Mouse (Mus musculus) layer of hippocampus, adult 18-20 months (tissue): ENCODE measurements around the gene Hoga1. TPM values are rescaled to one million over a fixed set of nuclear protein-coding genes. Genes with fewer than 3 reads are reported as not detected.

Source experiments
- DNase-seq, 2 experiments: peaks; one replicate each; pipeline ENCODE4 v3.0.0; 2022; ENCODE audit warnings: low spot score in 2 of 2
- long read RNA-seq: library from polyadenylated mRNA; stranded (forward); transcript quantifications from one replicate; pipeline ENCODE4 v2.0.0, GENCODE M21; 2021
- total RNA-seq, 2 experiments: library from RNA; stranded (reverse); gene quantifications; 2 replicates each; pipeline ENCODE4 v1.2.3; 2021

Gene Hoga1
- total RNA-seq: 1 to 10 TPM; 8.7 to 9.4 TPM
- long read RNA-seq: 0 reads

DNA sequence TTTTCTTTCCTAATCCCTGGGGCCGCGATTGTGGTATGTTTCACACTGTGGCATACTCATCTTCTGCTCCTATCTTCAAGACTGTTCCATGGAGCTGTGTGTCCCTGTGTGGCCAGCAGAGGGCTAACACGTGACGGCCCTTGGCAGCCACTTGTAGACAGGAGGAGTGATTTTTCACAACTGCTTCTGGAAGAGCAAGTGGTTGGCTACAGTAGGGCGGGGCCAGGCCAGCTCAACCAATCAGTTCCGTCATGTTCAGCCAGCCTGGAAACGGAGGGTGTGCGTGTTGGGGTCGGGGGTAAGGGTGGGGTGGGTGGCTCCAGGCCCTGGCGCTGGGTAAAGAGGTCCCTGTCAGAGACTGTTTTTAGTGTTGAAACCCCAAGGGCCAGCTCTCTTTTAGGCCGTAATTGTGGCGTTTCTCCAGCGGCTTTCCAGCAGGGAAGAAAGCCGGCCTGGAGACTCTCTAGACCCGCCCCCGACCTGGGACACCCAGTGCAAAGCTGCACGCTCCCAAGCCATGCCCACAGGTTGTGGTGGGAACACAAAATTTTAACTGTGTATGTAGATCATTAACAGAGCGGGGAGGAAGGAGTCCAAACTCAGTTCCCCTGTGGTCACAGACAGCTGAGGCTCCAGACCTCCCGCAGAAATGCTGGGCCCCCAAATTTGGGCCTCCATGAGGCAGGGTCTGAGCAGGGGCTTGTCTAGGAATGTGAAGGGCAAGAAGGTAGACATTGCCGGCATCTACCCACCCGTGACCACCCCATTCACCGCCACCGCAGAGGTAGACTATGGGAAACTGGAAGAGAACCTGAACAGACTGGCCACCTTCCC, at the start of gene Hoga1:
Hoga1 (plus strand) TSS at position 342 of the 834 bp plus-strand sequence.
- DNase-seq: peak; percentile 25 to 65

DNA sequence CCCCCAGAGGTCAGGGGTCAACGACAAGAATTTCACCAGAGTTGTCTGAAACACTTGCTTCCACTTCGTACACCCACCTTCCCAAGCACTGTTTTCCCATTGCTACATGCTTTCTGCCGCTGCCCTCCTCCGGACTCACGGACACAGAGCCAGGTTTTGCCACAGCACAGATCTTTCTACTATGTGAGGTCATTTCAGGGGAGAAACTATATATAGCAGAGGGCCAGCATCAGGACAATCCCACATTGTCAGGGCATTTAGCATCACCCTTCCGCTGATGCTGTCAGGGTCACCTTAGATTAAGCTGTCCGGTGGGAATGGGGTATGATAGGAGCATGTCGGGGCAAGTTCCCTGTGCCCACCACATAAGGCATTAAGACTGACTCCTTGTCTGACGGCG, 48.3 kb upstream of the Hoga1 start:
- no peak for DNase-seq

DNA sequence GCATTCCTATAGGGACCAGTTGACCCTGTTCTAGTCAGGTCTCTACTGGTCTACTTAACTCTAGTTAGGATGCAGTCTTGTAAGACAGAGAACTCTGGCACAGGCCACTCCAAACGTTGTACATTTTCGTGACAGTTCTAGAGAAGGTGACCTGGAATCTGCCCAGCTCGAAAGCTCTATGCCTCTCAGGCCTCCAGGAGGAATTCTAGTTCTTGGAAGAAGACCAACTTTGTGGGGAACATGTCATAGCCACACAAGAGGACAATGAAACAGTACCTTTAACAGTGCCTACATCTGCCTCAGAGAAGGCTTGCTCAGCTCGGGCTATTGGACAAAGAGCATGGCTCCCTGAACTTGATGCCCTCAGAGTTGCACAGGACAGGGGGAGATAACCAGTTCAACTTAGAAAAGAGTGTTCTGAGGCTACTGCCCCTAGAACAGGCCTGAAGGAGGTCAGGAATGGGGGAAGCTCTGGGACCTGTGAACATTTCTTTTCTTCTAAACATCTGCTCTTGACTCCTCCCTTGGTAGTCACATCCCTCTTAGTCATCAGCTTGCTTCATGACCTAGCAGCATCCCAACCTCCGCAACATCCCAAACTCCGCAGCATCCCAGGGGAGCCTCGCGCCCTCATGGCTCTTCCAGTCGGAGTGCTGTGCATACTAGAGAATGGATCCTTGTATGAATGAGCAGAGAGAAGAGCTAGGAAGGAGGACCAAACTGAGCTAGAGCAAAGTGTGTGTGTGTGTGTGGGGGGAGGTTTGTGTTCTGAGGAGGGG, 46.5 kb upstream of the Hoga1 start:
- no peak for DNase-seq

DNA sequence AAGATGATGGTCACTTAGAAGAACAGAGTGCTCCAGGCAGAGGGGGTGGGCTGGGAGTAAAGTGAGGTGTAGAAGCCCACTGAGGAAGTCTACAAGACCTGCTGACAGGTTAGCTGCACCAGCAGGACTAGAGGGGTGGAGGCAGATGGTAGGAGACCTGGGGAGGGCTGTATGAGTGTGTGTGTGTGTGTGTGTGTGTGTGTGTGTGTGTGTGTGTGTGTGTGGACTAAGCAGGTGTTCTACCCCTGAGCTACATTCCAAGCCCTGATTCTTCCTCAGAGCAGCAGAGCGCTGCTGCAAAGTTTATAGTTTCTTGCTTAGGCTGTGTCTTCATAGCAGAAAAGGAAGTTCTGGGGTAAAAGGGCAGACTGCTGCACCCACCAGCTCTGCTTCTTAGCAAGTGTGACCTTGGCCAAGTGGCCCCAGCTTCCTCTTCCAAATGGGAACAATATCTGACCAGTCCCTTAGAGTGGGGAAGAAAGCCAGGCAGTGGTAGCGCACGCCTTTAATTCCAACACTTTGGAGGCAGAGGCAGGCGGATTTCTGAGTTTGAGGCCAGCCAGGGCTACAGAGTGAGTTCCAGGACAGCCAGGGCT, 45.6 kb upstream of the Hoga1 start:
- no peak for DNase-seq

DNA sequence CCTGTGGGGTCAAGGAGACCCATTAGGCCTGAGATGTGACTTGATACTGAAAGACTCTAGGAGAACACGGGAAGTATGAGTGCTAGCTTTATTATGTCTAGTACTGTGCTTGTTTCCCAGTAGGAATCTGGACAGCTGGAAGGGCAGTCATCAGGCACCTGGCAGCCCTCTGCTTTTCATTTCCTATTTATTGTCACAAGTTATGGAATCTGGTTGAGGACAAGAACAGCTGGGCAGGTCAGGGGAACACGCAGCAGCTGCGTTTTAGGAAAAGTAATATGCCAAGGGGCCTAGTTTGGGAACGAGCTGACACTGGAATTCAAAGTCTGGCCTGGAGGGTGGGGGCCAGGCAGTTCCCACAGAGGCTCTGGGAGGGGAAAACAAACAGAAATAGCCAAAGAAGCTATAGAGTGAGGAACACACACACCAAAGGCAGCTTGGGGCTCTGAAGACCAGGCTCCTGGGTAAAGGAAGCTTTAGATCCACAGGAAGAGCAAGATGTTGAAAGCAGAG, 44.9 kb upstream of the Hoga1 start:
- no peak for DNase-seq

DNA sequence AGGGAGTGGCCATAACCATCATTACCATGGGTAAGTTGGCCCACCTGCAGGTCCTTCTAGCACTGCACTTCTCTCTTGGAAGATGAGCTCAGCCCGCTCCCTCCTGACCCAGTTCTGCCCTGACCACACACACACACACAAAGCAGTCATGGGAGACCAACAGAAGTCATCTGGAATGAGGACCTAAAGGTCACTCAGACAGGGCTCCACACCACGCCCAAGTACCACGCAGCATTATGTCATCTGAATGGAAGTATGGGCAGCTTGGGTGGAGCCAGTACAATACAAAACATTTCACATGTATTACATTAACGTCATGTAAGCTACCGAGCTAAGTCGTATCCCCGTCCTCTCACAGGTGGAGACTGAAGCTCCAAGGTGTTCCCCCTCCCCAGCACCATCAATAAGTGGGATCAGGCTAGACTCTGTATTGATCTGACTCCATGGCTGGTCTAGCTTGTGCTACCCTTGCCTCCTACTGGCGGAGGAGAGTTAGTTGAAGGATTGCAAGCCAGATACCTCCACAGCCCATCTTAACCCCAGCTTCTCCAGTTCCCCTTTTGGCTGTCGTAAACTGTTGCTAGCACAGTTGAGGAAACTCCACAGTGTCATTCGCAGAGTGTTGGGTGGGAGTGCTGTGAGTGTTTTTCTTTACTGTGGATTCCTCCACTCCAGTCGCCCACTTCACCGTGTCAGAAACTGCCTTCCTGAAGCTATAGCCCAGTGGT, 44.0 kb upstream of the Hoga1 start:
- no peak for DNase-seq

DNA sequence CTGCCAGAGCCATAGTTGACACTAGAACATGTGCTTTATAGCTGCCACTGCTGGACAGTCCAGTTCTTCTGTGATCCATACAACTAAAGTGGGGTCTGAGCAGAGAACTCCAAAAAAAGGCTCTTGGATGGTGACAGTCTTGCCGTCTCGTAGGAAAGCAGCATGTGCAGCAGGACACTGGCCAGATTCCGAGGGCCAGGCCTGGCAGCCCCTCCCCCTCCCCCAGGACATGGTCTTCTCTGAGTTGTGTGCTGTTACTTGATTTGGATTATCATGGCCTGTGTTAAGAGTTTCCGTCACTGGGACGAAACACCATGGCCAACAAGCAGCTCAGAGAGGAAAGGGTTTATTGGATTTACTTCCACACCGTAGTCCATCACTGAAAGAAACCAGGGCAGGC, 41.2 kb upstream of the Hoga1 start:
- no peak for DNase-seq

DNA sequence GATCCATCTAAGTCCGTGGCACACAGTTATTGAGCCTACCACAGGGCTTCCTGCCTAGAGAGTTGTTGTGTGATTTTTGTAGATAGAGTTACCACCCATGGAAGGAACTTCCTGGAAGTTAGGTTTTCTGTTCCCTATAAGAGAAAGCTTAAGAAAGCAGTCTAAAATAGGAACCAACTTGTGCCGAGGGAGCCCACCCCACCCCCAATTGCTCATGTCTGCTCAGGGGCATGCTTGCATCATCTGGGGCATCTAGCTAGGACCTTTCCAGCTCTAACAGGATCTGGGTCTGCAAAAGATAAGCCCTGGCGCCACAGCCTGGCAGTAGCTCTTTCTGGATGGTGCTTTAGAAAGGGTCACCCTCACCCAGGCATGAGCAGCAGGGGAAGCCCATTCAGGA, 39.8 kb upstream of the Hoga1 start:
- DNase-seq: no peak

DNA sequence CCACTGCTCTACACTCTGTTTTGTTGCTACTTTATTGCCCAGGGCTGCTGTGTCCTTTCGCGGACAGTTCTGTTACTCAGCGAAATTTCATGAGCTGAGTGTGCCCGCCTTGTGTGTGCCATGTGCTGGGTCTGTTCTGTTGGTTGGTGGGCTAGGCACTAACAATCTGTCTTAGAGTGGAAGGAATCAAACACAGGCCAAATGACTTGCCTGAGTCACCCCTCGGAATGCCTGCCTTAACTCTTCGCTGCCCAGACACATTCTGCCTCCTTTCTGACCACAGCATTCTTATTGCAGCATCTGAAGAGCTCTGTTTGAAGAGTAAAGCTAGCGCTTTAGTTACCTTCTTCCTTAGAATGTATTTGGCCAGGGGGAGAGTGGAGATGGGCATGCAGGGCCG, 38.8 kb upstream of the Hoga1 start:
- no peak for DNase-seq

DNA sequence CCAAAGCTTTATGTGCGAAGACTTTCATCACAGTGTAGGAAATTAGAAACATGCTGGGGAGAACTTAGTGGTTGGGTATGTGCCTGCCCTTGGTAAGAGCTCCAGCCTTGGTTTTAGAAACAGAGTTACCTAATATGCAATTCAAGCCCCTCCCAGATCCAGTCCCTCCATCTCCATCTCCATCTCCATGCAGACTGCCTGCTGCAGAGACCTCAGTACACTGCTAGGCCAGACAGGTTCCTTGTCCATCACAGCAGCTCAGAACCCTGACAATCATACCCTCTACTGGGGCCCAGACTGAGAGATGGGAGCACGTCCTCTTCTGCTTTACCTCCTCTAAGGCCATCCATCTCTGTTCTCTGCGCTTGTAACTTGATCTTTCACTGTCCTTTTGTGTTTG, 36.8 kb upstream of the Hoga1 start:
- DNase-seq: no peak

DNA sequence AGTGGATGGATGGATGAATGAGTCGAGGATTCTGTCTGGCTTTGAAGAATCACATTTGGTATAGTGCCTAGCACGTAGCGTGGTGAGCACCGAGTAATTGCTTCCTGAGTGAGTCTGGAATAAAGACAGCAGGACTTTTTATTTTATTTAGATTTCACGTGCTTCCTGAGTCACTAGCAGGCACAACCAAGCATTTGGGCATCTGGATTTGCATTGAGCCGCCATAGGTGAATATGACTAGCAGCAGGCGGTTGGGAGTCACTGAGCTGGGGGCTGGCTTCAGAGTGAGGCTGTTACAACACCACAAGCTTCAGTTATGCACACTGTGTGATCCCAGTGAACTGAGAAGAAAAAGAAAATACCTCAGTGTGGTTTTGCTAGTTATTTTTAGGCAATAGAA, 36.3 kb upstream of the Hoga1 start:
- DNase-seq: no peak

DNA sequence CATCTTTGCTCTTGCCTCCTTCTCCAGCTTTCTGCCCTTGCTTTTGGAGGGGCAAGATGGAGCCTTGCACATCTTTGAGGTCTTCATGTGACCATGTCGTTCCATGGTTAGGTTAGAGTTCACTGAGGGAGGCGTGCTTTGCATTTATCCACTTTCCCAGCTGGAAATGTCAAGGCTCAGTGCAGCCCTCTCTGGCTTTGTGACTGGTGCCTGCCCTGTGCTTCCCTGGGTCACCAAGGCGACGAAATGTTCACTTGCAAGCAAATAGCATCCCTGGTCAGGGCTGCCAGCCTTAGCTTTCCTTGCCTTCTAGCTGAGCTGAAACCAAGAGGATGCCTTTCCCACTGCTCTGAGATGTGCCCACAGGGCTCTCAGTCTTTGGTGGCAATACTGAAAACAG, 35.0 kb upstream of the Hoga1 start:
- DNase-seq: no peak

DNA sequence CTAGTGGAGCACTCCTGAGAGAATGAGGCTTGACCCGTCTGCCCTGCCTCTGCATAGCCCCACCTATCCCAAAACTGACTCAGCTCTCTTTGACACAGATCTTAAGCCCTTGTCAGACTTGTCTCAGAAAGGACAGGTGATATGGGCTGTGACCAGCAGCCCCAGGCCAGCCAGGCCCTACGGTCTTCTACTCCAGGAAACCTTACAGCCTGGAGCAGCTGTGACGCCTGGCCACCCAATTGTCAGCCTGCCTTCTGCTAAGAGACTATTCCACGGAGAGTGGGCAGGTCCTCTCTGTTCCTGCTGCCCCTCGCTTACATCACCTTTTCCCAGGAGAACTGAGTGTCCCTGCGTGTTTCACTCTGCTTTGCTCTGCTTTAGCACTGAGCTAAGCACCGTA, 34.3 kb upstream of the Hoga1 start:
- no peak for DNase-seq

DNA sequence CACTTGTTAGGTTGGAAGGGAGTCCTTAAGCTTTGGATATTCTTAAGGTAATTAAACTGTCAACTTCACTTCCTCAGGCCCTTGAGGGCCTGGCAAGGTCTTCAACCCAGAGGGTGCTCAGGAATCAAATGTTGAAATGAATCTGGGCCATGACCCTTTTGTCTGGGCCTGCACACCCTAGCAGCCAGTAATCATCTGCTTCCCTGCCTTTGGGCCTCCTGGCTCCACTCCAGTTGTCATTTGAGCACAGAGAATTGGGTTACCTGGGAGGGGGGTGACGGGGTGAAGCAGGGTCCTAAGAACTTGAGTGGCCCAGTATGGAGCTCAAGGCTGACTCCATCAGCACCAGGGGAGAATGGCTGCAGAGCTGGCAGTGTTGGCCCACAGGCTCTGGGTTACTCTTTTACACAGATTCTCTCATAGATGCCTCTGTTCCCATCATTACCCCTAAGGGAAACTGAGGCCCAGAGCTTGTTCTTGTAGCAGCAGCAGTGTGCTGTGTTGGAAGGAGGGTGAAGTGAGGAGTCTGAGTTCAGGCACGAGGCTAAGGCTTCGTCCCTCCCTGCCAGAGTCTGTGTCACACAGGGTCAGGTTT, 31.1 kb upstream of the Hoga1 start:
- no peak for DNase-seq

DNA sequence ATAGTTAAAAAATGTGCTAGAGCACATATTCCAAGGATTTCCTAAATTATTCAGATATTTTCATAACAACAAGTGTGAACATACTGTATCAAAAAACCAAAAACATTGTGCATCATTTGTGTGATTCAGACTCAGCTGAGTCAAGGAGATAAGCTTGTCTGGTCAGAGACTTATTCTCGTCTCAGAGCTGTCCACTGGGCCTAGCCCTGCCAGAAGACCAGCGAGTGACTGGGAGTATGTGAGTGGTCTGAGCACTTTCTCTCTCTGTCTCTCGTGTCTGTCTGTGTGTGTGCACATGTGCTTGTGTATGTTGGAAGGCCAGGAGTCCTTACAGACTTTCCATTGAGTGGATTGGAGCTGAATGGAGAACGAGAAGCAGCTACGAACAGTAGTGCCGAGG, 30.4 kb upstream of the Hoga1 start:
- no peak for DNase-seq

DNA sequence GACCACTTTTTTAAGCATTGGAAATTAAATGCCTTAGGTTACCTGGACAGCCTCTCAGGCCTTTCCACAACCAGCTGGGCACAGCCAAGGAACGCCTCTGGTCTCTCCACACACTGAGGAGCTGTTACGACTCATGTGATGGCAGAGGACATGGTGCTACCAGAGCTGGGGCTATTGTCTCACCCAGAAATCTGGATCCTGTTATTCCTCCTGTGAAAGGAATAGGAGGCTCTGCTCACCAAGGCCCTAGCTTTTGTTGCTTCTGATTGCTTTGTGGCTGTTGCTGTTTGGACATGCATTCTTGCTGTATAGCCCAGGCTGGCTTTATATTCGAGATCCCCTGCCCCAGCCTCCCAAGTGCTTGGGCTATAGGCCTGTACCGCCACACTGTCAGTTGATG, 29.2 kb upstream of the Hoga1 start:
- DNase-seq: no peak

DNA sequence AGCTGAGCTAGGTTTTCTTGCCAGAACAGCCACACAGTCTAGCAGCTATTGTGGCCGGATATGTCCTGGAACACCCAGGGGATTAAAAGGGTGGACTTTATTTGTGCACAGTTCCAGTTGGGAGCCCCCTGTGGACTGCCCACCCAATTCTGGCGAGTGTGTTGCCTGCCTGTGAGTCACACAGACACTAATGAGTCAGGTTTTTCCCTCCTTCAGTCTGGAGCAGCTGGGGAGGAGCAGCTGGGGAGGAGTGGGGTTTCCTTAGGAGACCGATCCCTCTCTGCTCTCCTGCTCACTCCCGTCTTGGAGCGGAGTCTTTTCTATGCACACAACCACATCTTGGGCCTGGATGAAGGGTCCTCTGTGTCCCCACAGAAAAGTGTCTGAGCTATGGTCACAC, 28.6 kb upstream of the Hoga1 start:
- peak; percentile 36 to 37 for DNase-seq

DNA sequence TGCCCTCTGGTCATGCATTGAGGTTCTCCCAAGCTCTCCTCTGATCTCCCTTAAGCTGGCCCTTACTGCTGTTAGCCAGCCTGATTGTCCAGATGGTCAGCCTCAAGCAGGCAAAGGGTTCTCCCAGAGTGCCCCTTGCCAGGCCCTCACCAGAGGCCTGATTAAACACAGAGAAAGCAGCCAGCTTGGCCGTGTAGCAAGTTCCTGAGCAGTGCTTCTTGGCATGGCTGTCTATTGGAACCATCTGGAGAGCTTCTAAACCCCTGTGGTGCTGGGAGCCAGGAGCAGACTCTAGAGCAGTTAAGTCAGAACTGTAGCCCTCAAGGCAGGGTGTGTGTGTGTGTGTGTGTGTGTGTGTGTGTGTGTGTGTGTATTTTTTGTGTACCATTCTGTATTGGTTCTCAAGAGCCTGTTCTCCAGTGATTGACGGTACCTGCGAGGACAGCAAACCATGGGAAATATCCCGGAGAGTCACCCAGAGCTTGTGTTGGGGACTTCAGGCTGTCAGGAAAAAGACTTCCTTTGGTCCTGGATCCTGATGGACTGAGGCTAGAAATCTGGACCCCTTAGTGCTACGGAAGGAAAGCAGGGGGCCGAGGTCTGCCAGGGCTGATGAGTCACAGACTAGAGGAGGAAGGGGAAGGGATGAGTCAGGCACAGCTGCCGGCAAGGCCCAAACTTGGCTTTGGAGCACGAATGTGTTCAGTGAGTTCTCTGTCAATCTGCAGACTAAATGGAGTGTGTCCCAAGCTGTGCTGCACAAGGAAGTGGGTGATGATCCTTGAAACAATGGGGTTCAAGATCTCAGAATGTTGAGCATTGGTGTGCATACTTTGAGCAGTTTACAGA, 27.8 kb upstream of the Hoga1 start:
- DNase-seq: peak; percentile 50 to 76

DNA sequence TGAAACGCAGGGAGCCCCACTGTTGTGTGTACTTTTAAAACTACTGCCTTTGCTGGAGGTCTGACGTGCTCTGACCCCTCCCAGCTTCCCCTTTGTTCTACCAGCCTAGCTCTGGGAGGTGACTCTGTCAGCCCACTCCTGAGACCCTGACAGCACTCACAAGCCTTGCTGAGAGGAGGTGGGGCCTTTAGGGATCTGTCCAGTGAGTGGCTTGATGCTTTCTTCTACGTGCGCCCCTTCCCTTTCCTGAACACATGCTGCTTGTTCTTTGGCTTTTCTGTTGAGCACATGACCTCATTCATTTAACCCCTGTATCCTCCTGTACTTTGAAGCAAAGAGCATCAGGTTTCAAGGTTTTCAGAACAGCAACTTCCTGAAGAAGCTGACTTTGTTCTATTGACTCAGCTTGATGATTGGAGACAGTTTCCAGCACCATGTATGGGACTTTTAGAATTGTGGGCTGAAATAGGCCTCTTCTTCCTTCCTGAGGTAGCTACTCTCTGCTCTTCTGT, 26.3 kb upstream of the Hoga1 start:
- DNase-seq: no peak
